Mouse (Mus musculus) spleen, adult 2 months (tissue): Measurements from ENCODE around the gene Smc3.
A peak's percentile ranks its signal among the peaks of the same experiment; 100 is the strongest.

Source experiments
- CTCF ChIP-seq: fragments of 200-500 bp; IDR thresholded peaks from 2 replicates; pipeline ENCODE4 v1.5.1; 2011; ENCODE audit warnings: mild to moderate bottlenecking, inconsistent platforms; ENCODE audit not compliant: insufficient read depth, insufficient read length, insufficient replicate concordance; ENCODE audit errors: extremely low read depth
- POLR2A ChIP-seq: fragments of 200-500 bp; IDR thresholded peaks from 2 replicates; pipeline ENCODE4 v1.6.1; 2011; ENCODE audit warnings: low read depth, low read length, inconsistent platforms

DNA sequence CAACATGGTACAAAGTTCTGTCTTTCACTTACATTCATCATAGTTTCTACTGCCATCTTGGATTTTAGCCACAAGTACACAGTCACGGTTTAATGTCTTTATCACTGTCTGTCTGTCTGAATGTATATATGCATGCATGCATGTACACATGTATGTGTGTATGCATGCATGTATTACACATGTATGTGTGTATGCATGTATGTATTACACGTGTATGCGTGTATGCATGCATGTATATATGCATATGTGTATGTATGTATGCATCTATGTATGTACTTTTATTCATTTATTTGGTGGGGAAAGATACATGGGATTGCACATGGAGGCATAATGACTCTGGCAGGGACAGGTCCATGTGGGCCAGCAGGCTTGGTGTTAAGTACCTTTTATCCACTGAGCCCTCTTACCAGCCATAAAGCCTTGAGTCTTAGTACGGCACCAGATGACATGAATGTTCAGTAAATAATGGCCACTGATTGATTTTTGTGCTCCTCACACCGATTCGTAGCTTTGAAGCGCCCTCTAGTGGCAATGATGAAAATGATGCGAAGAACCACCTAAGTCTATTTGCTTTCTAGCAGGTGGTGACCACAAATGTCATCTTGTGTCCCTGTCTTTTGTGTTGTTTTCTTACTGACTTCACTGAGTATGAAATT lies 21.5 kb upstream of the Smc3 start:
- TF ChIP-seq POLR2A = no peak
- TF ChIP-seq CTCF = peak; percentile 49; the same call in 1 of the 2 replicates
